Mouse (Mus musculus) megakaryocyte, embryonic 14.5 days (primary cell): ENCODE data around the gene Olfr140. TPM values are rescaled to one million over a fixed set of nuclear protein-coding genes. Genes with fewer than 3 reads are reported as not detected.

Source experiments
- H3K27me3 ChIP-seq: replicated peaks from 2 replicates; pipeline ENCODE3; 2012; ENCODE audit warnings: inconsistent platforms
- H3K36me3 ChIP-seq: replicated peaks from 2 replicates; pipeline ENCODE3; 2012; ENCODE audit warnings: low read length, inconsistent platforms, mixed read lengths
- H3K4me1 ChIP-seq: 2 replicates; pipeline ENCODE4 v1.6.1; 2012; ENCODE audit warnings: inconsistent platforms
- H3K4me3 ChIP-seq: replicated peaks from 2 replicates; pipeline ENCODE3; 2012; ENCODE audit warnings: moderate library complexity, mild to moderate bottlenecking, inconsistent platforms
- H3K9me3 ChIP-seq: 2 replicates; pipeline ENCODE4 v1.6.1; 2012; ENCODE audit warnings: inconsistent platforms
- FLI1 ChIP-seq: IDR thresholded peaks from 2 replicates; pipeline ENCODE4 v1.6.1; 2012; ENCODE audit warnings: low read length, inconsistent platforms, mixed read lengths
- GATA1 ChIP-seq: IDR thresholded peaks from 3 replicates; pipeline ENCODE4 v1.6.1; 2012; ENCODE audit warnings: mixed read lengths, low read length, inconsistent platforms, borderline replicate concordance
- polyA plus RNA-seq: library from polyadenylated mRNA; stranded (reverse); fragments of >175 nt; gene quantifications from 2 replicates; pipeline ENCODE4 v1.2.3, GENCODE M21; 2012; ENCODE audit warnings: low replicate concordance; ENCODE audit not compliant: insufficient read depth

The Olfr140 gene
- polyA plus RNA-seq: not detected in 2 replicates

- no peak within 1 kb of the TSS for H3K4me3 ChIP-seq
- H3K36me3 ChIP-seq: no peaks in the 10 kb centered on the region
- no peaks in the 10 kb centered on the region for H3K27me3 ChIP-seq
- TF ChIP-seq FLI1 (no peak), GATA1 (no peak)
- no peaks in the 10 kb centered on the region for H3K9me3 ChIP-seq
- H3K4me1 ChIP-seq: no peaks in the 10 kb centered on the region
These were observed at the start of gene Olfr140 for GRCm38 (mm10) chr2:90063494-90063893. Olfr140 (minus strand) TSS chr2:90063594.

GRCm38 (mm10) chr2:90070065-90070464, 6.7 kb upstream of the Olfr140 start:
- Histone ChIP-seq H3K27me3 (no peaks in the 10 kb centered on the region), H3K36me3 (no peaks in the 10 kb centered on the region), H3K4me3 (no peak overlapping the region), H3K9me3 (0 out of 2 replicates have a peak, but pooled peaks cover 5% of the 10 kb centered on the region), H3K4me1 (no peaks in the 10 kb centered on the region)
- no peak for TF ChIP-seq FLI1
- no peak for TF ChIP-seq GATA1

- Histone ChIP-seq H3K27me3 (no peaks in the 10 kb centered on the region), H3K4me3 (no peak within 1 kb of the TSS), H3K9me3 (0 out of 2 replicates have a peak, but pooled peaks cover 4% of the 10 kb centered on the region), H3K36me3 (no peaks in the 10 kb centered on the region), H3K4me1 (no peaks in the 10 kb centered on the region)
- TF ChIP-seq FLI1 (no peak), GATA1 (no peak)
These were observed 28.4 kb downstream of the Olfr140 start, which contains the start of gene Olfr1265 for GRCm38 (mm10) chr2:90035037-90035436. Olfr1265 (plus strand) TSS chr2:90035337.

GRCm38 (mm10) chr2:90025477-90025876, 37.9 kb downstream of the Olfr140 start, which contains the start of gene Olfr1264:
Olfr1264 (minus strand) TSS chr2:90025577.
- TF ChIP-seq GATA1 (no peak), FLI1 (no peak)
- no peaks in the 10 kb centered on the region; the same call in 1 of the 2 replicates for H3K4me1 ChIP-seq
- H3K27me3 ChIP-seq: no peaks in the 10 kb centered on the region
- 0 out of 2 replicates have a peak, but pooled peaks cover 3% of the 10 kb centered on the region for H3K9me3 ChIP-seq
- H3K36me3 ChIP-seq: no peaks in the 10 kb centered on the region
- no peak within 1 kb of the TSS for H3K4me3 ChIP-seq

- Histone ChIP-seq H3K4me1 (no peaks in the 10 kb centered on the region), H3K9me3 (no peaks in the 10 kb centered on the region), H3K4me3 (no peak within 1 kb of the TSS), H3K27me3 (no peaks in the 10 kb centered on the region), H3K36me3 (no peaks in the 10 kb centered on the region)
- TF ChIP-seq FLI1 (no peak), GATA1 (no peak)
These were observed 51.6 kb downstream of the Olfr140 start, which contains the start of gene Olfr1263 for GRCm38 (mm10) chr2:90011831-90012230. Olfr1263 (plus strand) TSS chr2:90012131.

- Histone ChIP-seq H3K4me1 (no peaks in the 10 kb centered on the region), H3K9me3 (no peaks in the 10 kb centered on the region), H3K27me3 (no peaks in the 10 kb centered on the region), H3K36me3 (no peaks in the 10 kb centered on the region), H3K4me3 (no peak within 1 kb of the TSS)
- TF ChIP-seq FLI1 (no peak), GATA1 (no peak)
These were observed 63.5 kb downstream of the Olfr140 start, which contains the start of gene Olfr1262 for GRCm38 (mm10) chr2:89999845-90000244. Olfr1262 (plus strand) TSS chr2:90000145.

Other genes with a start within 250 kb of the Olfr140 start
- not detected in 2 replicates for gene Olfr1256, start 222.0 kb downstream of the Olfr140 start, polyA plus RNA-seq
- not detected in 2 replicates for gene Olfr48, start 215.4 kb downstream of the Olfr140 start, polyA plus RNA-seq
- not detected in 2 replicates for gene Olfr1257, start 185.2 kb downstream of the Olfr140 start, polyA plus RNA-seq
- not detected in 2 replicates for gene Olfr1258, start 136.3 kb downstream of the Olfr140 start, polyA plus RNA-seq
- not detected in 2 replicates for gene Olfr1259, start 114.9 kb downstream of the Olfr140 start, polyA plus RNA-seq
- not detected in 2 replicates for gene Olfr1260, start 89.3 kb downstream of the Olfr140 start, polyA plus RNA-seq
- gene Olfr1261, start 72.4 kb downstream of the Olfr140 start, polyA plus RNA-seq: 0.52 TPM in 1 of 2 replicates, not detected in the other
- not detected in 2 replicates for gene Olfr1262, start 63.4 kb downstream of the Olfr140 start, polyA plus RNA-seq
- gene Olfr1263, start 51.5 kb downstream of the Olfr140 start, polyA plus RNA-seq: not detected in 2 replicates
- not detected in 2 replicates for gene Olfr1264, start 38.0 kb downstream of the Olfr140 start, polyA plus RNA-seq
- not detected in 2 replicates for gene Olfr1265, start 28.3 kb downstream of the Olfr140 start, polyA plus RNA-seq
- gene Olfr1269, start 57.8 kb upstream of the Olfr140 start, polyA plus RNA-seq: not detected in 2 replicates
- not detected in 2 replicates for gene Olfr32, start 78.7 kb upstream of the Olfr140 start, polyA plus RNA-seq
- gene Olfr1270, start 89.5 kb upstream of the Olfr140 start, polyA plus RNA-seq: not detected in 2 replicates
- gene Olfr1506, start 160.9 kb upstream of the Olfr140 start, polyA plus RNA-seq: not detected in 2 replicates
- gene Olfr142, start 194.0 kb upstream of the Olfr140 start, polyA plus RNA-seq: not detected in 2 replicates
- not detected in 2 replicates for gene Olfr1271, start 207.4 kb upstream of the Olfr140 start, polyA plus RNA-seq
- gene Olfr1272, start 229.2 kb upstream of the Olfr140 start, polyA plus RNA-seq: 0.37 TPM in 1 of 2 replicates, not detected in the other